ENCODE assay signal across 17 mouse cellular contexts in genomic region chr12:70492441-70492840, GRCm38 (mm10). TPM values are rescaled to one million over a fixed set of nuclear protein-coding genes. Genes with fewer than 3 reads are reported as not detected.
DNase-seq lines count a peak whose midpoint lies in the region; ATAC-seq lines count a peak whose summit lies in the region.
"Had no signal": no experiment of that assay in that cellular context is flagged by ENCODE, and none has a peak within 500 bp of the region (broad histone marks: within the 10 kb centered on the region; RNA-seq: fewer than 3 reads in every experiment).

No protein-coding gene starts in this region.

- peak; percentile 35; the same call in 1 of the 2 replicates for ATAC-seq in frontal cortex, adult (ENCODE audit: low TSS enrichment)
- ATAC-seq: CD4-positive, CD25-positive, alpha-beta regulatory T cell, adult 4 months; forebrain, embryonic 13.5 days; intestine, postnatal 0 days had no signal

- intact Hi-C loops in gastrocnemius, postnatal 36 days (cut with DNase I): no loop called here

- no peak for DNase-seq in frontal cortex, postnatal 25 days (ENCODE audit: low spot score in 2 of 2)
- peak; percentile 43 for DNase-seq in layer of hippocampus, adult 9-11 months
- DNase-seq in layer of hippocampus, postnatal 10 days (ENCODE audit: low spot score in 2 of 2): no peak
- peak; percentile 56 for DNase-seq in brain, adult 2 months (ENCODE audit: low read depth, low spot score)
- DNase-seq in gastrocnemius, postnatal 36 days: no peak
- DNase-seq: adrenal gland, adult 2 months; adrenal gland, postnatal 14 days; cerebellum, adult 18-20 months; cerebellum, adult 9-10 months; cerebellum, postnatal 14 days; gastrocnemius, adult 2 months; gastrocnemius, postnatal 14 days; heart, adult 18-20 months had no signal

RNA-seq across cellular contexts. Expression of gene Tmx1, which starts 39.5 kb away (rescaled TPM):
- 10 to 100 TPM; 39.7 to 42.4 TPM for total RNA-seq in layer of hippocampus, postnatal 10 days (2021)
- 1 to 10 TPM; 8.1 to 8.9 TPM for total RNA-seq in gastrocnemius, postnatal 36 days (2021)

Comparison
In these comparisons a context has a peak if more than half of its experiments do, and no peak if none do; other contexts are left out.
1. DNase-seq: peak in layer of hippocampus, adult 9-11 months (single experiment) and brain, adult 2 months (single experiment); none in frontal cortex, postnatal 25 days (0 of 2), layer of hippocampus, postnatal 10 days (0 of 2) and gastrocnemius, postnatal 36 days (0 of 2).
2. RNA of gene Tmx1, which starts 39.5 kb away (total RNA-seq): 39.7 to 42.4 TPM in layer of hippocampus, postnatal 10 days; 8.1 to 8.9 TPM in gastrocnemius, postnatal 36 days; every median in the first group is over 4 times any median in the second.